Mouse (Mus musculus) Muller cell, postnatal 12 days (primary cell): ENCODE data around the gene Kcnip2.

Source experiments
- DNase-seq: peaks from one replicate; pipeline ENCODE4 v3.0.0-alpha.2; 2015; ENCODE audit errors: inconsistent ontology term

Kcnip2 gene

GRCm38 (mm10) chr19:45782315-45783001, 33.4 kb downstream of the Kcnip2 start:
- DNase-seq: peak; percentile 83

GRCm38 (mm10) chr19:45781676-45782075, 34.2 kb downstream of the Kcnip2 start:
- DNase-seq: no peak

GRCm38 (mm10) chr19:45780350-45780915, 35.4 kb downstream of the Kcnip2 start:
- no peak for DNase-seq

GRCm38 (mm10) chr19:45775486-45775885, 40.4 kb downstream of the Kcnip2 start:
- no peak for DNase-seq

DNA sequence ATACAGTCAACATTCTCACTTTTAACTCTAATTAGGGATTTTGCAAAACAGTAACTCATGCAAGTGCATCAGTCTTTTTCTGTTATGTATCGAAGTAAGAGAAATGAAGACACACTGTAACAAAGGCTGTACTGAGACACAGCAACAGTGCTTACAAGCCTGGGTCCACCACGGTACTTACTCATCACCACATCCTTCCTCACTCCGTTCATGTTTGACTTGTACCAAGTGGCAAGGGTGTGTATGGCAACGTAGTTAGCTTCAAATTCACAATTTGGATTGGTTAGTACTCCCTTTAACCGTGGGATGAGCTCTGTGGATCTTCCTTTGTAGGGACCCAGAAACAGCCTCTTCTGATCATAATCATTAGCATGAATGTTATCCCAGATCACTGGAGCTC, 44.4 kb downstream of the Kcnip2 start:
- no peak for DNase-seq

DNA sequence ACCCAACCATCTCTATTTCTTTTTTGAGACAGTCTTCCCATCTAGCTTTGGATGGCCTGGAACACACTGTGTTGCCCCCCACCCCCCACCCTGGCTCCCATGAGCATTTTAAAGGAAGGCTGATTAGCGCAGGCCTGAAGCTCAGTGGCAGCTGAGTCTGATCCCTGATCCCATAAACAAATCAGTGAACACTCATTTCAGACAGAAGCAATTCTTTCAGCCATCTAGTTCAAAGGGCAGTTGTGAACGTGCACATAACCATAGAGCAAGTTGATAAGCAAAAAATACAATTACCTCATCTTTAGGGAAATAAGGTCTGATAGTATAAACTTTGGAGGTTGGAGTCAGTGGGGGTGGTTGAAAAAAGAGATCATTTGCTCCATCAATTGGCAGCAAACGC, 55.1 kb downstream of the Kcnip2 start:
- no peak for DNase-seq

- DNase-seq: no peak
These were observed 57.2 kb downstream of the Kcnip2 start for GRCm38 (mm10) chr19:45758671-45759070.

DNA sequence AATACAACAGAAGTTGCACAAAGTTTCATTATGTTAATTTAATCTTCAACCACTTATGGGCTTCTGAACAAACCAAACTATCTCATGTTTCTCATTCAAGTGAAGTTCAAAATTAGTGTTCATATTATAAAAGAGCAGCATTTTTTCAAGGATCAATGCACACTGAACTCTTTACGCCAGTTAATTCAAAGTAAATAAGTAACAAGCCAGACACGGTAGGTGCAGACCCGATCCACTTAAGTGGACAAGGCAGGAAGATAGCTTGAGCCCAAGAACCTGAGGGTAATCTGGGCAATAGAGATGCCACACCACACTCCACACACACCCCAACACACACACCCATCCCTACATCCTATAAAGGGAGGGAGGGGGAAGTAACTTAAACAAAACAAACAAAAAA, 62.3 kb downstream of the Kcnip2 start:
- DNase-seq: no peak

DNA sequence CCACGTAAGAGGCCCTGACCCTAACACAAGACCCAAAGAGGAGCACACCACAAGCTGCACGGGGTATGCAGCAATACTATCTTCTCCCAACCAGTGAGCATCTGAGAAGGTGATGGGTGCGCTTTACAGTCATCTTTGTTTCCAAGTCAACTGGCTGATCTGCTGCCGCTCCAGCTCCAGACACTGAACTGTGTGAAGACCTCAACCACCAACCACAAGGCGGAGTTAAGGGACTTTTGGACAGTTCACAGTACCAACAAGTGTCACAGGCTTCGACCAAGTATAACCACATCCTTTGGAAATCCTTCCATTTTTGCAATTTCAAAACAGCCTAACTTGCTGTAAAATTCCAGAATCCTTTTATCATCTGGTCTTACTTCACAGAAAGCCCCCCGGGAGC, 64.0 kb downstream of the Kcnip2 start:
- no peak for DNase-seq

DNA sequence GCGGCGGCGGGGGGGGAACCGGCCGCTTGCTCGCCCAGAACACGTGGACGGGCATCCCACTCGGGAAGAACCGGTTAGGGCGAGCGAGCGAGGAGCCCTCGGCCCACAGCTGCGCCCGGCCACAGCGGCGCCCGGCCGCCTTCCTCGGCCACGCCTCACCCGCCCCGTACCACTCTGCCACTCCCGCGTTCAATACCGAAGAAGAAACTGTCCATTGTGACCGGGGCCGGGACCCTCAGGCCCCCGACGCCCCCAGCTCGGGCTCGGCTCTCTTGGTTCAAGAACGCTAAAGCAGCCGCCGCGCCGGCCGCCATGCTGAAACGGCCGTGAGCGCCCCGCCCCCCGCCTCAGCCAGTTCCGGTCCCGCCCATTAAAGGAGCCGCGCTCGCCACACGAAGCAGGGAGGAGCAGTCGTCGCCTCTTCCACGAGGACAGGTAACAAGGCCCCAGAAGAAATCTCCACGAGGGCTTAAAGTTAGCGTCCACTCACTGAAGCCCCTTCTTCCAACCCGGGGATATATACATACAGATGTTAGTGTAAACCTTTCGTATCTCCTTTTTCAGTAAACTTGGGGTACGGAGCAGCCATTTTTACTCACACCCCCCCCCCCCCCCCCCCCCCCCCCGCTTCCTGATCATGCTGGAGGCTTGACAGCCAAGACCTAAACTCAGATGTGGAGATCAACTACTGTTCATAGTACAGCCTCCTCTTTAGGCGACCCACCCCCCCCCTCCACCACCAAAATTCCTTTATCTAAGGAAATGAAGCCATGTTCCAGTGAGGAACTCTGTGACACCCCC, 66.4 kb downstream of the Kcnip2 start, which contains the start of gene Npm3:
TSS of gene Npm3 (minus strand) at position 349 of the 801 bp plus-strand sequence.
- peak; percentile 87 for DNase-seq

- DNase-seq: peak; percentile 24
These were observed 67.1 kb downstream of the Kcnip2 start for GRCm38 (mm10) chr19:45748691-45749242.

GRCm38 (mm10) chr19:45748206-45748605, 67.7 kb downstream of the Kcnip2 start:
- DNase-seq: no peak

DNA sequence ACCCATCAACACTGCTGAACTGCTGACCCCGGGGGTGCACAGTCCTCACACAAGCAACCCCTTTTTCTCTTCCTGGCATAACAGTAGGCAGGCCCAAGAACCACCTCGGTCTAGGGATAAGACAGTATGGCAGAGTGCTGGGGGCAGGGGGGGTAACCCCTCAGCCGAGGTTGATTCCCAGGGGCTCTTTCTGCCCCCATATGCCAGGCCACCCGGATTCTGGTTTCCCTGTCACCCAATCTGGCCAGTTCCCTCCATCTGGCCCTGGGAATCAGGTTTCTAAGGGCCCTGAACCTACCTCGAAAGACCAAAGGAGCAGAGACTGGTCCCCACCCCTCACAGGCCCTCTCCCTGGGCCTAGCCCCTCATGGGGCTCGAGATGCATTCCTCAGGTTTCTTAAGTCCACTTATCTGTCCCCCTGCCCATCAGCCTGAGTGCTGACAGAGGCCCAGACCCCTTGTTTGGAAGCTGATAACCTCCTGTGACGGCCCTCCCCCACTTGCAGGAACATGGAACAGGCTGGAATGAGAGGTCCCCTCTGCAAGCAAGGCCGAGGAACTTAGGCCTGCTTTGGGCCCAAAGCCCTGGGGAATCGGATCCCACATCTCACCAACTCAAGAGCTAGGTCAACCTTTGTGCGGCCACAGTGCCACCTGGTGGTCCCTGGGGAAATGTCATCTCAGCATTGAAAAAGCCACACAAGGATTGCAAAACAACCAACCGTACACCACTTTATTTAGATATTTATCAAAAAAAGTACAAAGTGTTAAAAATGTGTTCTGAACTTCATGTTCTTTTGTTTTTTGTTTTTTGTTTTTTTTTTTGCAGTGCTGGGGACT, 68.6 kb downstream of the Kcnip2 start:
- DNase-seq: peak; percentile 92

DNA sequence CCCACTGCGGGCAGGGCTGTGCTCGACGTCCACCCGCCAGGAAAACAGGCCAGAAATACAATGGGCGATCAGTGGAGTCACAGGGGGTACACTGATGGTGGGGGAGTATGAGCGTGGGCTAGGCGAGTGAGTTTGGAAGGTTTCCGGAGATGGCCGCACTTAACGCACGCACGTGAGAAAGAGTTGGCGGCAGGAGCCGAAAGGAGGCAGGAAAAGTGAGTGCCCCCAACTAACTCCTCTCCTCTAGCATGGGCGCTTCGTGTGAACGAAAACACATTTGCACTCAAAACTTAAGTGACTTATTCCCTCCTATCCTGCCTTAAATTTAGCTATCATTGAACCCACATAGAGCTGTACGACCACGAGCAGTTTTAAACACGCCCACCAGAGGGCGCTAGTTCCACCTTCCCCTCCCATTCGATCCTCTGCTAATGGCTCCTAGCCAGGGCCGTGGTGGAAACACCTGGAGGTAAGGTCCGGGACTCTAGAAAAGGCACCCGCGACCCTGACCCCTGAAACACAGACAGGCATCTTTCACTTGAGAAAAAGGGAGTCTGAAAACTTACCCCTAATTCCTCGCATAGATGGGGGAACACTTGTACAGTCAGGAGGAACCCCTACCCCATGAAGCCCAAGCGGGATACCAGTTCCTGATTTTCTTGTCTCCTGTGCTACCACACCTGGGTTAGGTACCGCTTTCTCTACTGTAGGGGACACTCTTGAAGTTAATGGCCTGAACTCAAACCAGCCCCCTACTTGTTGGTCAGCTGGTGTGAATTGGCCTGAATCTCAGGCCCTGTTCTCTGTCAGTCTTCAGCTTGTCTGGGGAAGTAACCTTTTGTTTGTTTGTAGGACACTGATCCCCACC, 69.5 kb downstream of the Kcnip2 start:
- DNase-seq: peak; percentile 63

- DNase-seq: no peak
These were observed 70.3 kb downstream of the Kcnip2 start for GRCm38 (mm10) chr19:45745344-45746152.

DNA sequence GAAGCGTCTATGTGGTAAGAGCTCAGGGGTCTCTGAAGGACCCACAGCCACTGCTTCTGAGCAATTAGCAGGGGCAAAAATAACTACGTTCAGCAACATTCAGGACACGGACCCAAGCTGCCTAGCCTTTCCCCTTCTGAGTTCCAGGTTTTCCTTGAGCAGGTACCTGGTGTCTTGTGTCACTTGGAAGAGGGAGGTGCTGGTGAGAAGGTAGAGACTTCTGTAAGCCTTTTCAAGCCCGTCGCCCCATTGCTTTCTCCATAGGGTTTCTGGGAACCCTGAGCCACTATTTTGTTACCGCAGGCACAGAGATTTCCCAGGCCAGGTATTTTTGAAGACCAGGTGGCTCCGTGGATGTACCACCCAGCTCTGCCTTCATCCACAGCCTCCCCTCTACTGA, 72.2 kb downstream of the Kcnip2 start:
- no peak for DNase-seq

GRCm38 (mm10) chr19:45742984-45743575, 72.8 kb downstream of the Kcnip2 start:
- no peak for DNase-seq

DNA sequence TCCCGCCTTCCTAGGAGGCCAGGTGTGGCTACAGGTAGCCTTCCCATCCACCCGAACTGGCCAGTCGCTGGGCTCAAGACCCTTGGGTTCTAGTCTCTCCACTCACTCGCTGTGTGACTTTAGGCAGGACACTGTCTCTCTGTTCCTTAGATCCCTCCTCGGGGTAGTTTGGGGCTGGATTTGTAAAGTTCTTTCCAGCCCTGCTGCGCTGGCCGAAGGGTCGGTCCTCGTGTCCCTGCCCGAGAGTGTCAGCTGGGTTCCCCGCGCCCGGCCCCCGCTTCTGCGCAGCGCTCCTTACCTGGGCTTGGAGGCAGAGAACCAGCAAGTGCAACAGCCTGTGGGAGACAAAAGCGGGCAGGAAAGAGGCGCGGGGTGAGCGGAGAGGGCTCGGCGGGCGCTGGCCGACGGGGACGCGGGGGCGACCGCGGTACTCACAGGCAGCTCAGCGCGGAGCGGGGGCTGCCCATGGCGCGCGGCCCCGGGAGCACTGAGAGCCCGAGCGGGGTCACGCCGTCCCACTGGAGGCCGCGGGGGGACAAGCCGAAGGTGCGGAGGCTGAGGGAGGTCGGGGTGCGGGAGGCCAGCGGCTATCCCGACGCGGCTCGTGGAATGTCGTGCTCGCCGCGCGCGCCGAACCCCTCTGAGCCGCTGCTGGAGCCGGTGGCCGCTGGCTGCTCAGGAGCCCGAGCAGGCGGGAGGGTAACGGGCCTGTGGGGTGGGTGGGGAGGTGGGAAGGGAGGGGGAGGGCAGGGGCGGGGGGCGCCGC, 73.5 kb downstream of the Kcnip2 start, which contains the start of gene Fgf8:
TSS of gene Fgf8 (minus strand) at position 698 of the 766 bp plus-strand sequence.
- DNase-seq: peak; percentile 41
